Mouse (Mus musculus) cerebellum, adult (tissue): ENCODE results near the gene Trp53bp2.

Experiments
- ATAC-seq: cut with Nextera tagmentation; 2 replicates; pipeline ENCODE4 v1.9.2; 2017; ENCODE audit warnings: mild to moderate bottlenecking, moderate library complexity, mixed read lengths; ENCODE audit not compliant: insufficient number of reproducible peaks, low FRiP score, low TSS enrichment

Gene Trp53bp2

GRCm38 (mm10) chr1:182406621-182407020, 2.4 kb upstream of the Trp53bp2 start:
- ATAC-seq = no peak

- peak; percentile 13 for ATAC-seq
Observed at GRCm38 (mm10) chr1:182408243-182408642, 729 bp upstream of the Trp53bp2 start.

GRCm38 (mm10) chr1:182409401-182410173, 615 bp downstream of the Trp53bp2 start:
- peak; percentile 57 for ATAC-seq

GRCm38 (mm10) chr1:182412586-182413270, 3.8 kb downstream of the Trp53bp2 start:
- ATAC-seq = no peak

- ATAC-seq = no peak
Observed at GRCm38 (mm10) chr1:182419481-182419880, 10.5 kb downstream of the Trp53bp2 start.

GRCm38 (mm10) chr1:182424274-182424673, 15.3 kb downstream of the Trp53bp2 start:
- no peak for ATAC-seq

GRCm38 (mm10) chr1:182425176-182425575, 16.2 kb downstream of the Trp53bp2 start:
- peak; percentile 54 for ATAC-seq

GRCm38 (mm10) chr1:182426444-182426843, 17.5 kb downstream of the Trp53bp2 start:
- ATAC-seq = no peak

- ATAC-seq = no peak
Observed at GRCm38 (mm10) chr1:182427426-182427825, 18.5 kb downstream of the Trp53bp2 start.

- no peak for ATAC-seq
Observed at GRCm38 (mm10) chr1:182429826-182430225, 20.9 kb downstream of the Trp53bp2 start.

- no peak for ATAC-seq
Observed at GRCm38 (mm10) chr1:182430676-182431075, 21.7 kb downstream of the Trp53bp2 start.

GRCm38 (mm10) chr1:182432059-182432458, 23.1 kb downstream of the Trp53bp2 start:
- no peak for ATAC-seq

- no peak for ATAC-seq
Observed at GRCm38 (mm10) chr1:182436746-182437145, 27.8 kb downstream of the Trp53bp2 start.

- ATAC-seq = no peak
Observed at GRCm38 (mm10) chr1:182439546-182440222, 30.7 kb downstream of the Trp53bp2 start.

GRCm38 (mm10) chr1:182441791-182442473, 33.0 kb downstream of the Trp53bp2 start:
- no peak for ATAC-seq

- no peak for ATAC-seq
Observed at GRCm38 (mm10) chr1:182444116-182444515, 35.1 kb downstream of the Trp53bp2 start.

- no peak for ATAC-seq
Observed at GRCm38 (mm10) chr1:182448276-182449035, 39.5 kb downstream of the Trp53bp2 start.

- no peak for ATAC-seq
Observed at GRCm38 (mm10) chr1:182452473-182452872, 43.5 kb downstream of the Trp53bp2 start.

GRCm38 (mm10) chr1:182455080-182455479, 46.1 kb downstream of the Trp53bp2 start:
- ATAC-seq = no peak

GRCm38 (mm10) chr1:182458556-182458955, 49.6 kb downstream of the Trp53bp2 start:
- no peak for ATAC-seq
